Mouse (Mus musculus) midbrain, embryonic 15.5 days (tissue): ENCODE data around the gene Rtp2. TPM values are rescaled to one million over a fixed set of nuclear protein-coding genes. Genes with fewer than 3 reads are reported as not detected.
A peak's percentile ranks its signal among the peaks of the same experiment; 100 is the strongest.

Source experiments
- ATAC-seq: fragments of 200-750 bp; cut with Nextera tagmentation; replicated peaks from 2 replicates; pipeline ENCODE4 v1.8.0; 2017; ENCODE audit warnings: moderate TSS enrichment
- H3K27ac ChIP-seq: fragments of 300-500 bp; sonication (generic); 2 replicates; pipeline ENCODE4 v1.5.1; 2015; ENCODE audit warnings: mild to moderate bottlenecking, inconsistent platforms
- H3K27me3 ChIP-seq: fragments of 300-500 bp; sonication (generic); replicated peaks from 2 replicates; pipeline ENCODE4 v1.6.1; 2015; ENCODE audit warnings: inconsistent platforms
- H3K36me3 ChIP-seq: fragments of 300-500 bp; sonication (generic); replicated peaks from 2 replicates; pipeline ENCODE4 v1.6.1; 2015; ENCODE audit warnings: inconsistent platforms
- H3K4me1 ChIP-seq: fragments of 300-500 bp; sonication (generic); 2 replicates; pipeline ENCODE4 v1.6.1; 2015; ENCODE audit warnings: inconsistent platforms
- H3K4me2 ChIP-seq: fragments of 300-500 bp; sonication (generic); 2 replicates; pipeline ENCODE4 v1.6.1; 2015; ENCODE audit warnings: inconsistent platforms, mild to moderate bottlenecking, moderate library complexity
- H3K4me3 ChIP-seq: fragments of 300-500 bp; sonication (generic); 2 replicates; pipeline ENCODE4 v1.5.1; 2015; ENCODE audit warnings: mild to moderate bottlenecking, inconsistent platforms
- H3K9ac ChIP-seq: fragments of 300-500 bp; sonication (generic); 2 replicates; pipeline ENCODE4 v1.6.1; 2015; ENCODE audit warnings: mild to moderate bottlenecking, inconsistent platforms
- H3K9me3 ChIP-seq: fragments of 300-500 bp; sonication (generic); 2 replicates; pipeline ENCODE4 v1.6.1; 2016; ENCODE audit warnings: inconsistent platforms
- WGBS: fragments of 180-500 bp; shearing (Covaris S2); methylation state at CpG from one replicate; pipeline ENCODE4 v1.1.7; 2015; ENCODE audit warnings: mixed read lengths; 5-methylcytosine and 5-hydroxymethylcytosine counted together
- polyA plus RNA-seq: library from polyadenylated mRNA; unstranded; fragments of >200 nt; fragmentation: Nextera tagmentation; extraction: Ambion mirVana; gene quantifications from 2 replicates; pipeline ENCODE4 v1.2.1, GENCODE M21; 2015

Rtp2 gene
- polyA plus RNA-seq, 1 experiment from 2014 or later = 0.22 TPM

DNA sequence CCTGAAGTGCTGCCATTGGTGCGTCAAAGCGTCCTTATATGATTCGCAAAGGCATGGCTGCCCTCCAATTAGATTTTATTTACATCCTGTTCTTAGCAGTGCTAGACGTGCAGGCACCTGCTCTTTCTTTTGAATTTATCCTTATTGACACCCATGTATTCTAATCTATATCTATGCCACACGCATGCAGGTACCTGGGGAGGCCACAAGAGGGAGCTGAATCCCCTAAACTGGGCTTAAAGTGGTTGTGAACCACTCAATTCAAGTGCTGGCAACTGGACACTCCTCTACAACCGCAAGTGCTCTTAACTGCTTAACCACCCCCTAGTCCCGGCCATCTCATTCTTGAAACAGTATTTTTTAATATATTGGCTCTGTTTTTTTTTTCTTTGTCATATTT lies 35.1 kb upstream of the Rtp2 start:
- ATAC-seq = no peak
- Histone ChIP-seq H3K9me3 (no peaks in the 10 kb centered on the region), H3K27ac (no peak overlapping the region), H3K4me1 (peaks cover 12% of the 10 kb centered on the region), H3K9ac (no peak overlapping the region), H3K4me3 (no peak overlapping the region), H3K27me3 (no peaks in the 10 kb centered on the region), H3K36me3 (no peaks in the 10 kb centered on the region), H3K4me2 (no peak overlapping the region)
- 82% methylated on average over 7 of the region's 7 CpGs for WGBS

DNA sequence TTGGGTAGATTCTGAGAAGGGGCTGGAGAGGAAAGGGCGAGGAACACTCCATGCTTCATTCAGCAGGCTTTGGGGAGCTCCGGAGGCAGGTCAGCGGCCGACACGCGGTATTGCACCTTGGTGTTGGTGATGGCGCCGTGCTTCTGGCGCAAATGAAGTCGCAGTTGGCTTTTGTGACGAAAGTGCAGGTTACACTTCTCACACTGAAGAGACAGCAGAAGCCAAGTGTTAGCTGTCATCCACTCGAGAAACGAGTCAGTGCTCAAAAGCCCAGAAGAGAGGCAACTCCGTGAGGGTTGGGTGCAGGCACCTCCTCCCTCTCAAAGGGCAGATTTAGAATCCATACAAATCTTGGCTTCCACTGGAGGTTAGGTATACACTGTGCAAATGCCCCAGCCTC lies 33.9 kb upstream of the Rtp2 start:
- Histone ChIP-seq H3K9me3 (no peaks in the 10 kb centered on the region), H3K4me3 (no peak overlapping the region), H3K4me1 (peaks cover 12% of the 10 kb centered on the region), H3K27me3 (no peaks in the 10 kb centered on the region), H3K4me2 (no peak overlapping the region), H3K9ac (no peak overlapping the region), H3K36me3 (no peaks in the 10 kb centered on the region), H3K27ac (no peak overlapping the region)
- WGBS = 92% methylated on average over 14 of the region's 14 CpGs
- ATAC-seq = no peak

DNA sequence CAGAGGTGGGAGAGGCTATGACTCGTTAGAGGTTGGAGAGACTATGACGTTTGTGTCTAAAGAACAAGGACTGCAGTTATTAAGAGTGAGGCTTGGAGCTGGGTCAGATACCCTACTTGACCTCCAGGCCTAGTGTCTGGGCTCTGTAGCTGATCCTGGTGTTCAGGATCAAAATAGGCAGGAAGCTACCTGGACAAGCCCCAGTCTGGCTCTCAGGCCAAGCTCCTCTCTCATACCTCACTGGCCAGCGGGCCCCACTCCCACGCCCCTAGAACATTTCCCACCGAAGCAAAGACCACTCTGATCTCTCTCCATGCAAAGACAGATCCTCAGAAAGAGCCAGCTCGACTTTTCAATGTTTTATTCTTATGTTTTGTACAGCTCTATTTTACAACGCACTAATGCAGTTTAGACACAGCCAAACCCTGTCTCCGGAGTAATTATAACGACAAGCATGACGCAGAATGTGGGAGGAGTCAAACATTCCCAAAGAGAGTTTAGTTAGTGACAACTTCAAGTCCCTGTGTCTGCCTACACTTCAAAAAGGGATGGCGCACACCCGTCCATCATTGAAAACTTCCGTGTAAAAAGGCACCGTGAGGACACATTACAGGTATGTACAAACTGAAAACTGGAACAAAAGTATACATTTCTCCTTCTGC lies 32.6 kb upstream of the Rtp2 start:
- Histone ChIP-seq H3K4me1 (peaks cover 12% of the 10 kb centered on the region), H3K27ac (no peak overlapping the region), H3K9me3 (no peaks in the 10 kb centered on the region), H3K9ac (no peak overlapping the region), H3K4me2 (no peak overlapping the region), H3K4me3 (no peak overlapping the region), H3K27me3 (no peaks in the 10 kb centered on the region), H3K36me3 (no peaks in the 10 kb centered on the region)
- ATAC-seq = 0 out of 2 replicates have a peak, but pooled peaks have one; percentile 19
- WGBS = 43% methylated on average over 14 of the region's 14 CpGs

- Histone ChIP-seq H3K27ac (no peak overlapping the region), H3K36me3 (no peaks in the 10 kb centered on the region), H3K4me1 (peaks cover 12% of the 10 kb centered on the region), H3K4me3 (no peak overlapping the region), H3K27me3 (no peaks in the 10 kb centered on the region), H3K9ac (no peak overlapping the region), H3K9me3 (no peaks in the 10 kb centered on the region), H3K4me2 (no peak overlapping the region)
- WGBS = 36% methylated on average over 22 of the region's 22 CpGs
- peak; percentile 57 for ATAC-seq
Observed at GRCm38 (mm10) chr16:23963896-23964668, 31.9 kb upstream of the Rtp2 start.

DNA sequence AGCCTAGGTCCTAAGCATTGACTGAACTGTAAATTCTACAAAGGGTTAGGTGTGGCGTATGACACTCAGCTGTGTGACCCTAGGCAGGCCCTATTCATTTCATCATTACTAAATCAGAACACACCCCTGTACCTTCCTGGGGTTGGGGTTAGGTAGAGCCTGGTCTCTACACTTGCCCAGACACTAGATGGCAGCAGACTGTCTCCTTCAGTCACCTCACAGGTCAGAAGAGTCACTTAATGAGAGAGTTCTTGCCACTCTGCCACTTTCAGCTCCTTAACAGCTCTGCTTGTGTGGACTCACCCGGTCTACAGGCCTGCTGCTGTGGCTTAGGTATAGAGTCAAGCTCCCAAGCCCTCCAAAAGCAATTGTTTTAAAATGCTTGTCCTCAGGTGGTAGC lies 30.2 kb upstream of the Rtp2 start:
- no peak overlapping the region for H3K4me2 ChIP-seq
- H3K9me3 ChIP-seq = no peaks in the 10 kb centered on the region
- no peaks in the 10 kb centered on the region for H3K36me3 ChIP-seq
- no peak overlapping the region for H3K27ac ChIP-seq
- no peak overlapping the region for H3K9ac ChIP-seq
- 93% methylated on average over 2 of the region's 2 CpGs for WGBS
- no peak overlapping the region for H3K4me3 ChIP-seq
- no peak for ATAC-seq
- no peaks in the 10 kb centered on the region for H3K27me3 ChIP-seq
- peaks cover 12% of the 10 kb centered on the region for H3K4me1 ChIP-seq

DNA sequence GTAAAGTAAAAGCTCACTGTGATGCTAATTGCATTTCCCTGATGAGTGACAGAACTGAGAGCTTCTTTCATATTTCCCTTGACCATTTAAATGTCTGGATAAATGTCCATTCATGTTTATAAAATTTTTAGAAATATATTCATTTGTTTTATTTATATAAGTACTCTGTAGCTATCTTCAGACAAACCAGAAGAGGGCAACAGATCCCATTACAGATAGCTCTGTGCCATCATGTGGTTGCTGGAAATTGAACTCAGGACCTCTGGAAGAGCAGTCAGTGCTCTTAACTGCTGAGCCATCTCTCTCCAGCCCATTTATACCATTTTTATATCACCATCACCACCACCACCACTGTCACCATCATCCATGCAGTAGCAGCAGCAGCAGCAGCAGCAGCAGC lies 26.7 kb upstream of the Rtp2 start:
- H3K4me2 ChIP-seq = no peak overlapping the region
- H3K27me3 ChIP-seq = no peaks in the 10 kb centered on the region
- no peaks in the 10 kb centered on the region for H3K36me3 ChIP-seq
- no peak overlapping the region for H3K27ac ChIP-seq
- no peak overlapping the region for H3K9ac ChIP-seq
- no peak for ATAC-seq
- no peaks in the 10 kb centered on the region for H3K9me3 ChIP-seq
- H3K4me1 ChIP-seq = peaks cover 4% of the 10 kb centered on the region
- no peak overlapping the region for H3K4me3 ChIP-seq

GRCm38 (mm10) chr16:23953959-23954260 lies 21.7 kb upstream of the Rtp2 start:
- Histone ChIP-seq H3K27ac (no peak overlapping the region), H3K36me3 (no peaks in the 10 kb centered on the region), H3K27me3 (no peaks in the 10 kb centered on the region), H3K4me1 (no peaks in the 10 kb centered on the region), H3K4me3 (no peak overlapping the region), H3K9ac (no peak overlapping the region), H3K4me2 (no peak overlapping the region), H3K9me3 (no peaks in the 10 kb centered on the region)
- peak; percentile 40; the same call in 1 of the 2 replicates for ATAC-seq
- 11% methylated on average over 1 of the region's 1 CpGs for WGBS

DNA sequence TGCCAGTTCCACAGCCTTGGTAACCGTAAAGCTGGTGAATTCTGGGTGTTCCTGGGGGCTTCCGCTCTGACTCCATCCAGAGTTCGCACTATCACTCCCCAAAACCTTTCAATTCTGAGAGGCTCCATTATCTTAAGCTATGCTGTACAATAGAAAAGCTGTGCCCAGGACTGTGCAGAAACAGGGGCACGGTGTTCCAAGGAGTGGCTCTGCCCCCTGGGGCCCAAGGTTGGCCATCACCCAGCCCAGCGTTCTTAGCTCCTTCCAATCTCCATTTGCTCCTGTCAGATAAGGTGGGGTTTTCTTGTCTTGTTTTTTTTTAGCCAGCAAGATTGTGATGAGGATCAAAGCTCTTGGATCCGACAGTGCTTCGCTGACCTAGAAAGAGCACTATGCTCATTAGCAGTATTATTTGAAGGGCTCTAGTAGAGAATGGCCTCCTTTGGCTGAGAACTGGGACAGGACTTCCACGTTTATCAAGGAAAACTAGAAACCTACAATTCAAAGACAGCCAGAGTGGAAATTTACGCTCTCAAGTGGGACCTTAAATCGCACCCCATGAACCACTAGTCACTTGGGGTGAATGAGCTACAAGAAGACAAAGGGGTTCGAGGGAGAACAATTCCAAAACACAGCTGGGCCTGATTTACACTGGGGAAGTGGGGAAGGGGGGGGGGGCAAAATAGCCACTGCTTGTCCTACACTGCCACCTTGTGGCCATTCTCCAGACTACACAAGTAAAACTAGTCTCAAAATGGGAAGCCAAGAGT lies 21.2 kb upstream of the Rtp2 start:
- peak; percentile 69 for ATAC-seq

GRCm38 (mm10) chr16:23952101-23952727 lies 20.0 kb upstream of the Rtp2 start:
- Histone ChIP-seq H3K36me3 (no peaks in the 10 kb centered on the region), H3K4me2 (no peak overlapping the region), H3K9me3 (no peaks in the 10 kb centered on the region), H3K27ac (no peak overlapping the region), H3K9ac (no peak overlapping the region), H3K27me3 (no peaks in the 10 kb centered on the region), H3K4me1 (no peaks in the 10 kb centered on the region), H3K4me3 (no peak overlapping the region)
- ATAC-seq = 0 out of 2 replicates have a peak, but pooled peaks have one; percentile 21
- 76% methylated on average over 4 of the region's 4 CpGs for WGBS

More for the DNA sequence above, 21.2 kb upstream of the Rtp2 start:
- Histone ChIP-seq H3K9ac (no peak overlapping the region), H3K27me3 (no peaks in the 10 kb centered on the region), H3K4me1 (no peaks in the 10 kb centered on the region), H3K4me2 (no peak overlapping the region), H3K4me3 (no peak overlapping the region), H3K36me3 (no peaks in the 10 kb centered on the region), H3K27ac (no peak overlapping the region), H3K9me3 (no peaks in the 10 kb centered on the region)
- 46% methylated on average over 11 of the region's 11 CpGs for WGBS

GRCm38 (mm10) chr16:23947654-23948053 lies 15.5 kb upstream of the Rtp2 start:
- no peak overlapping the region for H3K27ac ChIP-seq
- no peak overlapping the region for H3K4me3 ChIP-seq
- no peaks in the 10 kb centered on the region for H3K4me1 ChIP-seq
- H3K4me2 ChIP-seq = no peak overlapping the region
- H3K27me3 ChIP-seq = no peaks in the 10 kb centered on the region
- no peaks in the 10 kb centered on the region for H3K36me3 ChIP-seq
- no peaks in the 10 kb centered on the region for H3K9me3 ChIP-seq
- no peak for ATAC-seq
- H3K9ac ChIP-seq = no peak overlapping the region
- WGBS = 94% methylated on average over 6 of the region's 6 CpGs

DNA sequence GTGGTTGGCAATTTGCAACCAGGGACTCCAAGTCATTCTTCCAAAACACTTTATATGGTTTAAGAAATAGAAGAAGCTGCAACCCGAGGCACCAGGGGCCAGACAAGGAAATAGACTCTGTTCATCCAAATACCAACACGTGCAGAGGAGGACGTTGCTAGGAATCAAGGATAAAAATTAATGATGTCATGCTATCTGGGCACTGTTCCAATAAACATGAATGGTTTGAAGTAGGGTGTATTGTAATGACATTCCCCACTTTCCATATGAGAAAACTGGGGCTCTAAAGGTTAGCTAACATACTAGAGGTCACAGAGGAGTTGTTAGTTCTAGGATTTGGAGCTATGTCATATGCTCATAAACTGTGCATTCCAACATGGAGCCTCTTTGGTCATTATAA lies 12.6 kb upstream of the Rtp2 start:
- no peak for ATAC-seq
- Histone ChIP-seq H3K4me1 (no peaks in the 10 kb centered on the region), H3K27ac (no peak overlapping the region), H3K4me2 (no peak overlapping the region), H3K4me3 (no peak overlapping the region), H3K9ac (no peak overlapping the region), H3K9me3 (no peaks in the 10 kb centered on the region), H3K36me3 (no peaks in the 10 kb centered on the region), H3K27me3 (no peaks in the 10 kb centered on the region)
- WGBS = 39% methylated on average over 3 of the region's 3 CpGs

DNA sequence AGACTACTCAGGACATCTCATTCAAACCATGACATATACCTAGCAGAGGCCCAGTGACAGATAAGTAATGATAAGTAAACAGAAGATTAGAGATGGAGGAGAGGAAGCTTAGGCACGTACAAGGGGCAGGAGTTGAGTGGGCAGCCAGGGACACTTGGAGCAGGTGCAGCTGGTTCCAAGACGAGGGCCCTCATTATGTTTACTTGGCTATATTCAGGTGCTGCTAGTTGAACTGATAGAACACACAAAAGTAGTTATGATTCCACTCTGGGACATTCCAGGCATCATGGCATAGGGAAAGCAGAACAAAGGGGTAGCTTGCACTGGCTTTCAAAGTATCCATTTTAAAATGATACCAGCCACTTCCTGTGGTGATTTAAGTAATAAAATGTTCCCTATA lies 2.2 kb upstream of the Rtp2 start:
- no peak for ATAC-seq
- Histone ChIP-seq H3K4me1 (no peaks in the 10 kb centered on the region), H3K36me3 (no peaks in the 10 kb centered on the region), H3K4me2 (no peak overlapping the region), H3K27me3 (no peaks in the 10 kb centered on the region), H3K27ac (no peak overlapping the region), H3K4me3 (no peak overlapping the region), H3K9ac (no peak overlapping the region), H3K9me3 (no peaks in the 10 kb centered on the region)
- WGBS = 83% methylated on average over 2 of the region's 2 CpGs
